Mouse (Mus musculus) embryonic facial prominence, embryonic 14.5 days (tissue): Measurements from ENCODE around the gene Mettl5. TPM values are rescaled to one million over a fixed set of nuclear protein-coding genes. Genes with fewer than 3 reads are reported as not detected.
A peak's percentile ranks its signal among the peaks of the same experiment; 100 is the strongest.

Experiments used
- ATAC-seq: fragments of 200-750 bp; cut with Nextera tagmentation; 2 replicates; pipeline ENCODE4 v1.8.0; 2017; ENCODE audit warnings: low read depth, moderate number of reproducible peaks, moderate TSS enrichment
- DNase-seq: peaks from one replicate; pipeline ENCODE4 v3.0.0-alpha.2; 2015; ENCODE audit warnings: low spot score
- H3K27ac ChIP-seq: fragments of 300-500 bp; sonication (generic); replicated peaks from 2 replicates; pipeline ENCODE4 v1.5.1; 2014; ENCODE audit warnings: low read depth, mild to moderate bottlenecking, low read length, moderate library complexity
- H3K27me3 ChIP-seq: fragments of 300-500 bp; sonication (generic); replicated peaks from 2 replicates; pipeline ENCODE4 v1.6.1; 2014; ENCODE audit warnings: low read length; ENCODE audit not compliant: control insufficient read depth, insufficient read depth
- H3K36me3 ChIP-seq: fragments of 300-500 bp; sonication (generic); 2 replicates; pipeline ENCODE4 v1.6.1; 2014; ENCODE audit warnings: low read length, mixed read lengths; ENCODE audit not compliant: control insufficient read depth, insufficient read depth
- H3K4me1 ChIP-seq: fragments of 300-500 bp; sonication (generic); 2 replicates; pipeline ENCODE4 v1.6.1; 2014; ENCODE audit warnings: antibody characterized with exemption, low read length; ENCODE audit not compliant: control insufficient read depth, insufficient read depth
- H3K4me2 ChIP-seq: fragments of 300-500 bp; sonication (generic); 2 replicates; pipeline ENCODE4 v1.6.1; 2014; ENCODE audit warnings: low read depth, mild to moderate bottlenecking, low read length, moderate library complexity, mixed read lengths
- H3K4me3 ChIP-seq: fragments of 300-500 bp; sonication (generic); 2 replicates; pipeline ENCODE4 v1.5.1; 2014; ENCODE audit warnings: low read depth, mild to moderate bottlenecking, low read length
- H3K9ac ChIP-seq: fragments of 300-500 bp; sonication (generic); 2 replicates; pipeline ENCODE4 v1.6.1; 2014; ENCODE audit warnings: low read depth, mild to moderate bottlenecking, low read length, moderate library complexity, mixed read lengths
- H3K9me3 ChIP-seq: fragments of 300-500 bp; sonication (generic); 2 replicates; pipeline ENCODE4 v1.6.1; 2016; ENCODE audit warnings: low read length; ENCODE audit not compliant: control insufficient read depth
- WGBS: fragments of 180-500 bp; shearing (Covaris S2); extraction: QIAGEN DNeasy Blood & Tissue Kit; methylation state at CpG from one replicate; pipeline ENCODE4 v1.1.7; 2014; 5-methylcytosine and 5-hydroxymethylcytosine counted together
- polyA plus RNA-seq: library from polyadenylated mRNA; unstranded; fragments of >200 nt; fragmentation: Nextera tagmentation; extraction: Ambion mirVana; gene quantifications from 2 replicates; pipeline ENCODE4 v1.2.1, GENCODE M21; 2014

Mettl5 gene
- polyA plus RNA-seq, 1 experiment from 2014 or later = 30.9 TPM

DNA sequence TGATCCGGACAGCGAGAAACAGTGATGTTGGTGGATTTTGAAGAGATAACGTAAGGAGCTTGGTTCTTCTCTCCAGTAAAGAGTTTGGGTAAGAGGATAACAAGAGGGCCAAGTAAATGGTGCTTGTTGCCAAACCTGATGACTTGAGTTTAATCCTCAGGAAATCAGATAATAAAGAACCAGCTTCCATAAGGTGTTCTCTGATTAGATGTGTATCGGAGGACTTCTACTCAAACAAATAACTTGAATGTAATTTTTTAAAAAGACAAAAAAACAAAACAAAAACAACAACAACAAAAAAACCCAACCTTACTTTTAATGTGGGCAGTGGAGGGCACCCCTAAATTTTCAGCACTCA is 10.8 kb upstream of the Mettl5 start:
- H3K4me2 ChIP-seq = no peak overlapping the region

DNA sequence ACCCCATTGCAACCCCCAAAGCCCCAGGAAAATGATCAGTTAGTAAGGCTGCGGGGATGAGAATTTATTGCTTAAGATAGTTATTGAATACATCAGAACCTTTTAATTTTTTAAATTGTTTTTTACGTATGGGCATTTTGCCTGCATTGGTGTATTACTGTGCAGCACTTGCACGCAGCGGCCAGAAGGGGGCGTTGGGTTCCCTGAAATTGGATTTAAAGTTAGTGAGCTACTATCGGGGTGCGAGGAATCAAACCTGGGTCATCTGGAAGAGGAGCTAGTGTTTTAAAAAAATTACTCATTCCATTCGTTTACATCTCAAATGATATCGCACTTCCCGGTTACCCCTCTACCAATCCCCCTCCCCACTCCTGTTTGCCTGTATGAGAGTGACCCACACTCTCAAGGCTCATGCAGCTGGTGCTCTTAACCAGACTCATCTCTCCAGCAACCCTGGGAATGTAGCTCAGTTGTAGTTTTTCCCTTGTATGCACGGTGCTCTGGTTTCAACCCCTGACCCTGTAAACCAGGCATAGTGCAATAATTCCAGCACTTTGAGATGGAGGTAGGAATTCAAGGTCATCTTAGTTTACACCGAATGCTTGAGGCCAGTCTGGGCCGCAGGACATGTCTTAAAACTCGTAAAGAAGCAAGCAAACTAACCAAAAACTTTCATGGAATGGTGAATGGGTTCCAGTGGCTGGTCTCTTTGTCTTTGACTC is 10.2 kb upstream of the Mettl5 start:
- Histone ChIP-seq H3K36me3 (no peaks in the 10 kb centered on the region), H3K4me1 (0 out of 2 replicates have a peak, but pooled peaks cover 8% of the 10 kb centered on the region), H3K9me3 (no peaks in the 10 kb centered on the region), H3K9ac (no peak overlapping the region), H3K27ac (no peak overlapping the region), H3K4me2 (no peak overlapping the region), H3K4me3 (no peak overlapping the region), H3K27me3 (no peaks in the 10 kb centered on the region)
- DNase-seq (no peak), ATAC-seq (no peak)
- WGBS = 59% methylated on average over 14 of the region's 14 CpGs

More for the DNA sequence above, 10.8 kb upstream of the Mettl5 start:
- Histone ChIP-seq H3K27me3 (no peaks in the 10 kb centered on the region), H3K9me3 (no peaks in the 10 kb centered on the region), H3K36me3 (peaks cover 5% of the 10 kb centered on the region; the same call in 1 of the 2 replicates), H3K4me1 (0 out of 2 replicates have a peak, but pooled peaks cover 8% of the 10 kb centered on the region), H3K9ac (no peak overlapping the region), H3K27ac (no peak overlapping the region), H3K4me3 (no peak overlapping the region)
- DNase-seq (no peak), ATAC-seq (no peak)
- 96% methylated on average over 4 of the region's 4 CpGs for WGBS

DNA sequence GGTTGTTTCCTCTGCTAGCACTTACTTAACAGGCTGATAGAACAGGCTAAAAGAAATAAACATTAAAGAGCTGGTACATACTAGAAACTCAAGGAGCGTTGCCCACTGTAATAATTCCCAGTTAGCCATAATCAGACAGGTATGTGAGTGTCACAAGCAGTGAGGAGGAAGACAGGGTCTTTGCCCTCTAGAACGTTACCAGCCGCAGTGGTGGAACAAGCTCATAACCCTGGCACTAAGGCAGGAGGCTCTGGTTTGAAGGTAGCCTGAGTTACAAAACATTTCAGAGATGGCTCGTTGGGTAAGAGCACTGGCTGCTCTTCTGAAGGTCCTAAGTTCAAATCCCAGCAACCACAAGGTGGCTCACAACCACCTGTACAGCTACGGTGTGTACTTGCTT is 8.5 kb upstream of the Mettl5 start:
- Histone ChIP-seq H3K27me3 (no peaks in the 10 kb centered on the region), H3K9me3 (no peaks in the 10 kb centered on the region), H3K9ac (no peak overlapping the region), H3K4me3 (no peak overlapping the region), H3K4me2 (no peak overlapping the region), H3K27ac (no peak overlapping the region), H3K4me1 (0 out of 2 replicates have a peak, but pooled peaks cover 4% of the 10 kb centered on the region), H3K36me3 (no peaks in the 10 kb centered on the region)
- ATAC-seq = no peak
- DNase-seq = no peak
- 83% methylated on average over 5 of the region's 5 CpGs for WGBS

DNA sequence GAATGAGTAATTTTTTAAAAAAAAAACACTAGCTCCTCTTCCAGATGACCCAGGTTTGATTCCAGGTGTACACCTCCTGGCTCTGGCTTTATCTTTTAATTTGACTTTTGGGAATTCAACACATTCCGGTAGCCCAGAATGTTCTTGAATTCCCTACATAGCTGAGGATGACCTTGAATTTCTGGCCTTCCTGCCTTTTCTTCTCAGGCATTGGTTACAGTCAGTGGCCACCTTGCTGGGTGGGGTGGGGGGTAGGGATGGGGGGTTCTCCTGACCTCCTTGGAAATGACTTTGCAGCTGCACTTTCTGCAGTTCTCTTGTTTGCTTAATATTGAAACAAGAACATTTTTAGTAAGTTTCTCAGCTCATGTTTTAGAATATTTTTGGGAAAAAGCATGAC is 7.7 kb upstream of the Mettl5 start:
- H3K27me3 ChIP-seq = no peaks in the 10 kb centered on the region
- 64% methylated on average over 1 of the region's 1 CpGs for WGBS
- H3K9me3 ChIP-seq = no peaks in the 10 kb centered on the region

DNA sequence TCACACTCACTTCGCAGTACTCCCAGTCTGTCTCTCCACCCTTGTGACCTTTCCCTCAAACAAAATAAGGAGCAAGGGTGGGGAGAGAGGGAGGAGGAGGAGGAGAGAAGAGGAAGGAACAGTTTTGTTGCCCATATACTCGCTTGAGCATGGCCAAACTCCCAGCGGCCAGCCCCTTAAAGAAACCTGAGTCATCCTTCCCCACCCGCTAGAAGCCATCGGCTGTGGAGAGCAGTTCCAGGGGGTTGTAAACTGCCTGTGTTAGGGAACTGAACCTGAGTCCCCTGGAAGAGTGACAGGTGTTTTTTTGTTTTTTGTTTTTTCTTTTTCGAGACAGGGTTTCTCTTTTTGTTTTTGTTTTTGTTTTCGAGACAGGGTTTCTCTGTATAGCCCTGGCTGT is 5.4 kb upstream of the Mettl5 start:
- WGBS = 56% methylated on average over 7 of the region's 7 CpGs
- no peak for DNase-seq

More for the DNA sequence above, 7.7 kb upstream of the Mettl5 start:
- Histone ChIP-seq H3K4me1 (no peaks in the 10 kb centered on the region), H3K4me2 (no peak overlapping the region), H3K36me3 (no peaks in the 10 kb centered on the region), H3K27ac (no peak overlapping the region), H3K9ac (no peak overlapping the region), H3K4me3 (no peak overlapping the region)
- no peak for DNase-seq
- ATAC-seq = no peak

DNA sequence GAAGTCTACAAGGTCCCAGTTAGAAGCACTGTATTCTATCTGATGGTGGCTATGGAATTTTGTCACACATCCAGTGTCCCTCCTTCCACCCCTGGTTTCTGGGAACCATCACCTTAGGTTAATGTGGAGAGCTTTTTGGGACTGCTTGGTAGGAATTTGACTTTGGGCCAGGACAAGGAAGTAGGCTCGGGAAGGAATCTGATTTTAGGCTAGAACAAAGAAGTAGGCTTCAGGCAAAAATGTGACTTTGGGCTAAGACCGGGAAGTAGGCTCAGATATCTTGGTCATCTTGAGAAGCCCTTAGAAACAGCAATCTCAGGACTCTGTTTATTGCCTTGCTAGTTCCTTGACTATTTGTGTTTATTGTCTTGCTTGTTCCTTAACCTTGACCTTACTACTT is 3.5 kb upstream of the Mettl5 start:
- no peak overlapping the region for H3K4me3 ChIP-seq
- peaks cover 11% of the 10 kb centered on the region; the same call in 1 of the 2 replicates for H3K4me1 ChIP-seq
- H3K27ac ChIP-seq = no peak overlapping the region
- no peaks in the 10 kb centered on the region for H3K9me3 ChIP-seq
- H3K9ac ChIP-seq = no peak overlapping the region
- H3K4me2 ChIP-seq = no peak overlapping the region
- ATAC-seq (no peak), DNase-seq (no peak)
- WGBS = 71% methylated on average over 2 of the region's 2 CpGs
- H3K36me3 ChIP-seq = no peaks in the 10 kb centered on the region
- no peaks in the 10 kb centered on the region for H3K27me3 ChIP-seq

More for the DNA sequence above, 5.4 kb upstream of the Mettl5 start:
- Histone ChIP-seq H3K4me2 (no peak overlapping the region), H3K4me3 (no peak overlapping the region), H3K27ac (no peak overlapping the region), H3K4me1 (peaks cover 3% of the 10 kb centered on the region; the same call in 1 of the 2 replicates), H3K27me3 (no peaks in the 10 kb centered on the region), H3K9ac (no peak overlapping the region), H3K36me3 (no peaks in the 10 kb centered on the region), H3K9me3 (no peaks in the 10 kb centered on the region)
- no peak for ATAC-seq

DNA sequence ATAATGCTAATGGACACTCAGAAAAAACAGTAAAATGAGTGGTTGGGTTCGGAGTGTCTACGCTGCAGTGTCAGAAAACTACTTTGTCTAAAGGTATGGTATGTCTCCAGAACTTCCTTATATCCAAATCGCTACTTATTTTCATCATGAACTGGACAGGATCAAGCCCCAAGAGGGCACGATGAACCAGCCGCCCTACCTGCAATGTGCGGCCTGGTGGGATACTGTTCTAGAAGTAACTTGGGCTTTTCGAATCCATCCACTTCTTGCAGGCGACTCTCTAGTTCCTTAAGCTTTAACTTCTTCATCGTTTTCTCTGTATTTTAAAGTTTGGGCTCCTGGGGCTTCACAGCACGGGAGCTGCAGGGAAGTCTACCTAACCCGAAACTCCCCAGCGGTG is 365 bp downstream of the Mettl5 start:
- H3K27me3 ChIP-seq = no peaks in the 10 kb centered on the region
- 6% methylated on average over 12 of the region's 12 CpGs for WGBS
- peak overlapping the region; percentile 68 for H3K4me3 ChIP-seq
- peak overlapping the region; percentile 92 for H3K9ac ChIP-seq
- H3K4me1 ChIP-seq = peaks cover 11% of the 10 kb centered on the region; the same call in 1 of the 2 replicates
- no peaks in the 10 kb centered on the region for H3K36me3 ChIP-seq
- H3K4me2 ChIP-seq = peak overlapping the region; percentile 84
- no peaks in the 10 kb centered on the region for H3K9me3 ChIP-seq
- DNase-seq (no peak), ATAC-seq (peak; percentile 9; the same call in 1 of the 2 replicates)
- peak overlapping the region; percentile 76 for H3K27ac ChIP-seq

DNA sequence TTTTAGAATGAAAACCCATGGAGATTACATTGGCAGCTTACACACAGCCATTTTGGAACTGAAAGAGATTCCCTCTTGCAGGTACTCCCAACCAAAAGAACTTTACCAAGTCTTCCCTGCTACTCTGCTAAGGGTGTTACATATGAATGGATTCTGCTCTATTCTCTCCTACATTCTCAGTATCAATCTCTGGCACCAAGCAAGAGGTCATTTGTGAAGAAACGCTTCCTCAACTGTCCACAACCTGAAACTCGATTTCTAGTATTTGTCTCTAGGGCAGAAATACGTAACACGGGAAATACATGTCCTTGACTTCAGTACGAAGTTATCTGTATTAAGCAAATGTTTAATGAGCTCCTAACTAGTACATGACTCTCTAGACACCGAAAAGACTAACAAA is 834 bp downstream of the Mettl5 start:
- Histone ChIP-seq H3K27ac (no peak overlapping the region), H3K36me3 (peaks cover 4% of the 10 kb centered on the region; the same call in 1 of the 2 replicates), H3K9ac (peak overlapping the region; percentile 92), H3K27me3 (no peaks in the 10 kb centered on the region), H3K4me2 (peak overlapping the region; percentile 84), H3K4me3 (peak overlapping the region; percentile 68), H3K4me1 (peaks cover 11% of the 10 kb centered on the region; the same call in 1 of the 2 replicates), H3K9me3 (no peaks in the 10 kb centered on the region)
- WGBS = 54% methylated on average over 6 of the region's 6 CpGs
- DNase-seq = no peak
- ATAC-seq = no peak

DNA sequence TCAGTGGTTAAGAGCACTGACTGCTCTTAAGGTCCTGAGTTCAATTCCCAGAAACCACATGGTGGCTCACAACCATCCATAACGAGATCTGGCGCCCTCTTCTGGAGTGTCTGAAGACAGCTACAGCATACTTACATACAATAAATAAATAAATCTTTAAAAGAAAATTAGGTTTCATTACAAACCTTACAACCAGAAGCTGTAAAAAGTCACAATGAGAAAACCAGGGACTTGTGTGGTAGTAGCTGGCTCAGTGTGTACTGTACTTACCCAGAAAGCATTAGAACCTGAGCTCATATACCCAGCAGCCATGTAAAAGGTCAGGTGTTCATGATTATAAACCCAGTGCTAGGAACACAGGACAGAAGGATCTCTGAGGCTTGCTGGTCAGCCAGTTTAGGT is 1.4 kb downstream of the Mettl5 start:
- H3K36me3 ChIP-seq = peaks cover 9% of the 10 kb centered on the region; the same call in 1 of the 2 replicates
- peak overlapping the region; percentile 84; the same call in 1 of the 2 replicates for H3K4me2 ChIP-seq
- DNase-seq (no peak), ATAC-seq (no peak)
- H3K4me3 ChIP-seq = peak overlapping the region; percentile 68; the same call in 1 of the 2 replicates
- no peaks in the 10 kb centered on the region for H3K27me3 ChIP-seq
- 72% methylated on average over 2 of the region's 2 CpGs for WGBS
- H3K9ac ChIP-seq = no peak overlapping the region
- peaks cover 11% of the 10 kb centered on the region; the same call in 1 of the 2 replicates for H3K4me1 ChIP-seq
- H3K9me3 ChIP-seq = no peaks in the 10 kb centered on the region
- H3K27ac ChIP-seq = no peak overlapping the region
